Mouse (Mus musculus): Measurements from ENCODE around the gene Cbx6. TPM values are rescaled to one million over a fixed set of nuclear protein-coding genes. Genes with fewer than 3 reads are reported as not detected.
A peak's percentile ranks its signal among the peaks of the same experiment; 100 is the strongest.

Cbx6 gene
- polyA plus RNA-seq, 1 experiment: 24.4 TPM

DNA sequence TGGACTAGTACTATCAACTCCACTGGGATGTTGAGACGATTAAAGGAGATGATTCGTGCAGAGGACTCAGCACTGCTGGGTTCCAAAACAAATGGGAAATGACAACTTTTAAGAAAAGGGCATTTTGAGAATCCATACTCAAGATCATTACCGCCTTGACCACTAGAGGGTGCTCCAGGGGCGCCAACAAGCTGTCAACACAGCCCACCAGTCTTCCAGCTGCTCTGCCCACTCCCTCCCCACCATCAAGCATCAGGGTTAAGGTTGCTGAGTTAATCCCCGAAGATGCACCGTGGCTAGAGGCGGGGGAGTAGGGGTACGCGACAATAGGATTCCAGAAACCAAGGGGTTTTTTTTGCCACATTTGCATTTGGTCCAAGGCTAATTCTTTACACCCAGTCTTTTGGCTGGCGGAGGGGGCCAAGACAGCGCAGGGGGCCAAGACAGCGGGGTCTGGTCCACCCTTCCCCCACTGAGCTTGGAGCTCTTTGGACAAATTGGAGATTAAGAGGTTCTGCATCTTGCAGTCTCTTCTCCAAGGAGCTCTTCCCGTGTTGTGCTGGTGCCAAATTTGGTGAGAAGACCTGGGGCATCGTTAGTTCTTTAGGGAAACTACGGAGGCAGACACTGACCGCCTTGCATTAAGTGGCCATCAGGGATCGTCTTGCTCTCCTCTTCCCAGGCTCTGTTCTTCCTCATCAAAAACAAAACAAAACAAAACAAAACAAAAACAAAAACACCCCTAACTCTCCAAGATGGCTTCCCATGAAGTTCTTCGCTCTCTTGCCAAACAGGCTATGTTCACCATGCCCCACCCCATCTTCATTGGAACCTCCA, 2.2 kb downstream of the Cbx6 start:
- no peaks in the 10 kb centered on the region for H3K27me3 ChIP-seq (ENCODE audit: control insufficient read depth, insufficient read depth, low read length)
- TF ChIP-seq POLR2A (IDR thresholded peaks at IDR 0.05; ENCODE audit: low read depth, low read length) (no peak), CTCF (IDR thresholded peaks at IDR 0.05; ENCODE audit: extremely low read depth, insufficient read depth, insufficient read length, insufficient replicate concordance) (peak; percentile 77)
- peak; percentile 51 to 69 for DNase-seq (ENCODE audit: low read depth in 1 of 2, low spot score in 2 of 2)
- no peaks in the 10 kb centered on the region; the same call in 1 of the 2 replicates for H3K36me3 ChIP-seq (ENCODE audit: control insufficient read depth, insufficient read depth, low read length)
- H3K4me1 ChIP-seq (ENCODE audit: control insufficient read depth, insufficient read depth, insufficient read length): peaks cover 8% of the 10 kb centered on the region; the same call in 1 of the 2 replicates
- H3K27ac ChIP-seq (ENCODE audit: insufficient read depth, low read length): no peak overlapping the region
- 52% methylated on average over 18 of the region's 18 CpGs for WGBS
- no peak overlapping the region for H3K4me3 ChIP-seq (ENCODE audit: extremely low read depth, insufficient read depth, insufficient read length)

DNA sequence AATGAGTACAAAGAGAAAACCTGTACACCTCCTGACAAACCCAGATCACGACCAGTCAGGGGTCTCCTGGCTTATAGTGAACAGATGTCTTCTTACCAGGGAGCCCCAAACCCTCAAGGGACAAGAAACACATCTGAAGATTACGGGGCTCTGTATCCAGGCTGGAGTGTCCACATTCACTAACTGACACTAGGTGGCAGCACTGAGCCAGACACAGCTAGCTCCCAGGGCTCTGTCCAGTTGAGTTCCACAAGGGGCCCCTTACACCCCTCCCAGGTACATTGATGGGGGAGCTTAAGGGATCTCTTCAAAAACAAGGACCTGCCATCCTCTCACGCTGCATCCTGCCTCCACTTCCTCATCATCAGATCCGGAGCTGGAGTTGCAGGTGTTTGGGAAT, 4.1 kb downstream of the Cbx6 start:
- TF ChIP-seq CTCF (IDR thresholded peaks at IDR 0.05; ENCODE audit: extremely low read depth, insufficient read depth, insufficient read length, insufficient replicate concordance): peak; percentile 75; the same call in 1 of the 2 replicates
- TF ChIP-seq POLR2A (IDR thresholded peaks at IDR 0.05; ENCODE audit: low read depth, low read length): no peak
- no peaks in the 10 kb centered on the region for H3K27me3 ChIP-seq (ENCODE audit: control insufficient read depth, insufficient read depth, low read length)
- H3K27ac ChIP-seq (ENCODE audit: insufficient read depth, low read length): no peak overlapping the region
- 31% methylated on average over 4 of the region's 4 CpGs for WGBS
- no peak overlapping the region for H3K4me3 ChIP-seq (ENCODE audit: extremely low read depth, insufficient read depth, insufficient read length)
- peaks cover 8% of the 10 kb centered on the region; the same call in 1 of the 2 replicates for H3K4me1 ChIP-seq (ENCODE audit: control insufficient read depth, insufficient read depth, insufficient read length)
- DNase-seq (ENCODE audit: low read depth in 1 of 2, low spot score in 2 of 2): peak; percentile 47 to 62
- no peaks in the 10 kb centered on the region; the same call in 1 of the 2 replicates for H3K36me3 ChIP-seq (ENCODE audit: control insufficient read depth, insufficient read depth, low read length)

DNA sequence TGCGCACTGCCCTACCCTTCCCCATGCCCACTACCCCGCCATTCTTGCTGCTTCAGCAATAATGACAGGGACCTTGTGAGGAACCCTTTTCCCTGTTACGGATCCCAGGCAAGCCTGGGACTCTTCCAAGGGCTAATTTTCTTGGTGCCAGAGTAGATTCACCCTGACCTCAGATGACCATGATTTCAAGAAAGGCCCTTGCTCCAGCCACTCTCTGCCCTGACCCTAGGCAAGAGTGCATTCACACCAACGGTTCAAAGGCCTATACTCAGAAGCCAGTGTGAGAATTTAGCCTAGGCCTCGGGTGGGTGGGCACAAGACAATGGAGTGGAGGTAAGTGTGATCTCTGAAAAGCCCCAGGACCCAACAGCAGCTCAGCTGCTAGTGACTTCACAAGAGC, 5.1 kb downstream of the Cbx6 start:
- no peak for DNase-seq (ENCODE audit: low read depth in 1 of 2, low spot score in 2 of 2)
- H3K4me1 ChIP-seq (ENCODE audit: control insufficient read depth, insufficient read depth, insufficient read length): peaks cover 8% of the 10 kb centered on the region; the same call in 1 of the 2 replicates
- no peak overlapping the region for H3K4me3 ChIP-seq (ENCODE audit: extremely low read depth, insufficient read depth, insufficient read length)
- no peak overlapping the region for H3K27ac ChIP-seq (ENCODE audit: insufficient read depth, low read length)
- H3K27me3 ChIP-seq (ENCODE audit: control insufficient read depth, insufficient read depth, low read length): no peaks in the 10 kb centered on the region
- TF ChIP-seq POLR2A (IDR thresholded peaks at IDR 0.05; ENCODE audit: low read depth, low read length): no peak
- TF ChIP-seq CTCF (IDR thresholded peaks at IDR 0.05; ENCODE audit: extremely low read depth, insufficient read depth, insufficient read length, insufficient replicate concordance): no peak
- no peaks in the 10 kb centered on the region; the same call in 1 of the 2 replicates for H3K36me3 ChIP-seq (ENCODE audit: control insufficient read depth, insufficient read depth, low read length)
- WGBS: 96% methylated on average over 5 of the region's 5 CpGs

DNA sequence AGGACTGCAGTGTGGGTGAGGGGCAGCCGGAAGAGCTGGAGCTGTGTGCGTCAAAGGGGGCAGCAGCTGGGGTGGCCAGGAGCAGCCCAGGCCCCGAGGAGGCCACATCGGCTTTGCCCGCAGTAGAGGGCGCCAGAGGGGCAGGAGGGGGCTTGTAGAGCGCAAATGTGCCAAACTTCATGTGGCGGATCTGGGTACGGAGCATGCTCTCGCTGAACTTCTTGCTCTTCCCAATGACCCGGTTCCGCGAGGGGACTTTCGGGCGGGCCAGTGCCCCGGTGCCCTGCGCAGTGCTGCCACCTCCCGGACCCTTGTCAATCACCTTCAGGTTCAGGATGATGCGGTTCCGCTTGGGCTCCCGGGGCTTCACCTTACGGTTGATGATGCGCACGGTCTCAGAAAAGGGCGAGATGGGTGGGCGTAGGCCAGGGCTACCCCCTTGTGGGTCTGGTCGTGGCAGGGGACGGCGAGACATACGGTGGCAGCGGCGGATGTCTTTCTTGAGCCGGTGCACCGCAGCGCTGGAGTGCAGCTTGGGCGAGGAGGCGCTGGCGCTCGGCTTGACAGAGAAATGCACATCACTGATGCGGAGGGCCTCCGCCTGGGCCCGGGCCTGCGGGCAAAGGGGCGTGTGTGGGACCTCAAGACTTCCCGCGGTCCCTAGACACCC, 6.0 kb downstream of the Cbx6 start:
- Histone ChIP-seq H3K4me3 (ENCODE audit: extremely low read depth, insufficient read depth, insufficient read length) (no peak overlapping the region), H3K36me3 (ENCODE audit: control insufficient read depth, insufficient read depth, low read length) (no peaks in the 10 kb centered on the region; the same call in 1 of the 2 replicates), H3K27me3 (ENCODE audit: control insufficient read depth, insufficient read depth, low read length) (no peaks in the 10 kb centered on the region), H3K27ac (ENCODE audit: insufficient read depth, low read length) (no peak overlapping the region), H3K4me1 (ENCODE audit: control insufficient read depth, insufficient read depth, insufficient read length) (peaks cover 8% of the 10 kb centered on the region; the same call in 1 of the 2 replicates)
- TF ChIP-seq CTCF (IDR thresholded peaks at IDR 0.05; ENCODE audit: extremely low read depth, insufficient read depth, insufficient read length, insufficient replicate concordance) (no peak), POLR2A (IDR thresholded peaks at IDR 0.05; ENCODE audit: low read depth, low read length) (no peak)
- WGBS: 94% methylated on average over 45 of the region's 46 CpGs
- no peak for DNase-seq (ENCODE audit: low read depth in 1 of 2, low spot score in 2 of 2)

DNA sequence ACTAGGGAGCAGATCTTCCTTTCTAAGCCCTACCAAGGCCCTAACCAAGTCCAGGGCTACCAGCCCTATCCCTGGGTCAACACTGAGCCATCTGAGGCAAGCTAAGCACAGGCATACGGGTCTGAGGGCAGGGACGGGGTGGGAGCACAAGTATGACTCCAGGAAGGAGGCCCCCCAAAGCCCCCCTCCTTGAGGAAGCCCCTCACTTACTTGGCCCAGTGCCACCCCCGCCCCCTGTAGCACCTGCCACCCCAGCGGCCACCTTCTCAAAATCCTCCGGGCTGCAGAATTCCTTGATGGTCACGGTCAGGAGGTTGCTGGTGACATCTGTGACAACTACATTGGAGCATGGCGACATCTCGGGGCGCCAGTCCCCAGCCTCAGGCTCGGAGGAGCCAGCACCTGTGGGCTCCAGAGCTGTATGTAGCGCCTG, 6.7 kb downstream of the Cbx6 start:
- Histone ChIP-seq H3K4me1 (ENCODE audit: control insufficient read depth, insufficient read depth, insufficient read length) (peaks cover 4% of the 10 kb centered on the region; the same call in 1 of the 2 replicates), H3K27ac (ENCODE audit: insufficient read depth, low read length) (no peak overlapping the region), H3K36me3 (ENCODE audit: control insufficient read depth, insufficient read depth, low read length) (no peaks in the 10 kb centered on the region; the same call in 1 of the 2 replicates), H3K27me3 (ENCODE audit: control insufficient read depth, insufficient read depth, low read length) (no peaks in the 10 kb centered on the region), H3K4me3 (ENCODE audit: extremely low read depth, insufficient read depth, insufficient read length) (no peak overlapping the region)
- 94% methylated on average over 11 of the region's 11 CpGs for WGBS
- TF ChIP-seq POLR2A (IDR thresholded peaks at IDR 0.05; ENCODE audit: low read depth, low read length) (no peak), CTCF (IDR thresholded peaks at IDR 0.05; ENCODE audit: extremely low read depth, insufficient read depth, insufficient read length, insufficient replicate concordance) (no peak)
- no peak for DNase-seq (ENCODE audit: low read depth in 1 of 2, low spot score in 2 of 2)

DNA sequence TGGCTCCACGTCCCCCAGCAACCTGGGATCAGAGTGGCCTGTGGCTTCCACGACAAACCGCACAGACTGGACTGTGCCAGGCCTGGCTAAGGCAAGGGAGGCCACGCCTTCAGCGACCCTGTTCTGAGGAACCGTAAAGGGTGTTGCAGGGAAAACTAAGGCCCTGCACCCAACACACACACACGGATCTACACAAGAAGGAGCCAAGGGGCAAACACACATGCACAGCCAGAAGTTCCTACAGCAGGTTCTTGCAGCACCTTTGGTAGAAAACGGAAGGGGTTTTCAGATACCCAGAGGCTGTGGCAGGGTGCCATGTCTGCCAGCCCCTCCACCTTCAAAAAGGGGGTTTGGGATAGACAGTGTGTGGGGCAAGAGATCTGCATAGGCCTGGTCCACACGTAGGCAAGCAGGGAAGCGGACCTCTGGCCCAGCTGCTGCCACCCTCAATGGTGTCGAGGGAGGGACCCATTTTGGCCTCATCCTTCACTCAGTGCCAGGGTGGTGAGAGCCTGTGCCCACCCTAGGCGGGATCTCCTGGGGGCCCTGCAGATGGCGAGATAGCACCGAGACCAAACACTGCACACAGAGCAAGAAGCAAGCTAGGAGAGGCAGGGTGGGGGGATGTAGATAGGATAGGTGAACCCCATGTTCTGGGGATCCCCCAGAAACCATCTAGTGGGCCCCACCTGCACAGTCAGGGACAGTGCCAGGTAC, 7.3 kb downstream of the Cbx6 start:
- H3K4me3 ChIP-seq (ENCODE audit: extremely low read depth, insufficient read depth, insufficient read length): no peak overlapping the region
- DNase-seq (ENCODE audit: low read depth in 1 of 2, low spot score in 2 of 2): no peak
- no peak for TF ChIP-seq CTCF (IDR thresholded peaks at IDR 0.05; ENCODE audit: extremely low read depth, insufficient read depth, insufficient read length, insufficient replicate concordance)
- TF ChIP-seq POLR2A (IDR thresholded peaks at IDR 0.05; ENCODE audit: low read depth, low read length): no peak
- no peaks in the 10 kb centered on the region for H3K27me3 ChIP-seq (ENCODE audit: control insufficient read depth, insufficient read depth, low read length)
- no peak overlapping the region for H3K27ac ChIP-seq (ENCODE audit: insufficient read depth, low read length)
- no peaks in the 10 kb centered on the region for H3K4me1 ChIP-seq (ENCODE audit: control insufficient read depth, insufficient read depth, insufficient read length)
- 92% methylated on average over 14 of the region's 14 CpGs for WGBS
- no peaks in the 10 kb centered on the region; the same call in 1 of the 2 replicates for H3K36me3 ChIP-seq (ENCODE audit: control insufficient read depth, insufficient read depth, low read length)
